Mouse (Mus musculus): ENCODE measurements around the gene Krt80. TPM values are rescaled to one million over a fixed set of nuclear protein-coding genes. Genes with fewer than 3 reads are reported as not detected.
A peak's percentile ranks its signal among the peaks of the same experiment; 100 is the strongest.
"Not testable (repeated sequence)": the region's sequence is repeated elsewhere in the genome, so short reads cannot be mapped to it uniquely, and the experiment has no call there.

The Krt80 gene
- total RNA-seq, 2 experiments from 2014 or later: 0.12 to 0.18 TPM

DNA sequence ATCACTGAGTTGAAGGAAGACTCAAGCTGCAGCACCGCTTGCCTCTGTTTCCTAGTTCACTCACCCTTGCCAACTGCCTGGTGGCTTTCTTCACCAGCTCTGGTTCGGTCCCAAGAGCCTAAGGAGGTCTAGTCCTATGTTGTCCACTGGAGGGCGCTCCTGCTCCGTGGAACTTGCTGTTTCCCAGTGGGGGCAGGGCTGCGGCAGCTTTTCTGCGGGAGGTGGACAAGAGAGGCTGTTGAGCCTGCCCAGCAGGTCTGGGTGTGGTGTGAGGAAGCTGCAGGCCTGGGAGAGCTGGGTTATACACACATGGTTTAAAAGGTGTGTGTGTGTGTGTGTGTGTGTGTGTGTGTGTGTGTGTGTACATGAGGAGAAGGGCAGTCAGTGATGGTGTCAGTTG is 42.7 kb downstream of the Krt80 start:
- H3K4me3 ChIP-seq: no peak overlapping the region
- DNase-seq (ENCODE audit: low spot score in 2 of 2): peak; percentile 83 to 91
- no peak overlapping the region for H3K27ac ChIP-seq
- TF ChIP-seq CTCF (conservative IDR thresholded peaks at IDR 0.05): peak; percentile 89

DNA sequence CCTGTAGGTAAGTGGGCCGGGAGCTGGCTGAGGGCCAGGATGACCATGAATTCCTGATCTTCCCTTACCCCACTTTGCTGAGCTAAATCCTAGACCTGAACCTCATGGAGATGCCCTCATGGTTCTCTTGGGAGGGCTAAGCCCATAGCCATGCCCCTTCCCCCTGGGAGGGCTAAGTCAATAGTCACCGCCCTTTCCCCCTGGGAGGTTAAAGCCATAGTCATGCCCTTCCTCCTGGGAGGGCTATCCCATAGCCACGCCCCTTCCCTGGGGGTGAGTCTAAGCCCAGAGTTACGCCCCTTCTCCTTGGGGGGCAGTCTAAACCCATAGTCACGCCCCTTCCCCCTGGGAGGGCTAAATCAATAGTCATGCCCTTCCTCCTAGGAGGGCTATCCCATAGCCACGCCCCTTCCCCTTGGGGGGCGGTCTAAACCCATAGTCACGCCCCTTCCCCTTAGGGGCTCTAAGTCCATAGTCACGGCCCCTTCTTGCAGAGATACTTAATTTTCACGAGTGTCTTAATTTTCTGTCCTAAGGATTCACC is 43.9 kb downstream of the Krt80 start:
- H3K4me3 ChIP-seq: no peak overlapping the region
- TF ChIP-seq CTCF (conservative IDR thresholded peaks at IDR 0.05): no peak

GRCm38 (mm10) chr15:101324409-101324808 is 45.6 kb downstream of the Krt80 start:
- H3K27ac ChIP-seq; DNase-seq (ENCODE audit: low spot score in 2 of 2); H3K4me3 ChIP-seq: not testable (repeated sequence)

More for the DNA sequence above, 43.9 kb downstream of the Krt80 start:
- DNase-seq (ENCODE audit: low spot score in 2 of 2): no peak
- no peak overlapping the region for H3K27ac ChIP-seq

DNA sequence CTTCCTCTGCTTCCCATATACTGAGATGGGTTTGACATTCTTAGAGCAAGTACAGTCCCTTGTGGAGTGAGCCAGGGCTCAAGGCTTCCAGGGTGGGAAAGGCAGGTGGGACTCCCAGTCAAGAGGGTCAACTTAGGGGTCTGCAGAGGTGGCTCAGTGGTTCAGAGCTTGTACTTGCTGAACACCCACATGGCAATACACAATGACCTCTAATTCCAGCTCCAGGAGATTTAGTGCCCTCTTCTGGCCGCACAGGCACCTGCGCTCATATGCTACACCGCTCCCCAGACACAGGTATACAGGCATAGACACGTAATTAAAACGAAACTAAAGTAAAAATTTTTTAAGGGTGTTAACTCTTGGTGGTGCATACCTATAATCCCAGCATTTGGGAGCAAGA is 46.5 kb downstream of the Krt80 start:
- no peak overlapping the region for H3K4me3 ChIP-seq
- peak; percentile 36 for TF ChIP-seq CTCF (conservative IDR thresholded peaks at IDR 0.05)
- H3K27ac ChIP-seq: no peak overlapping the region
- no peak for DNase-seq (ENCODE audit: low spot score in 2 of 2)

DNA sequence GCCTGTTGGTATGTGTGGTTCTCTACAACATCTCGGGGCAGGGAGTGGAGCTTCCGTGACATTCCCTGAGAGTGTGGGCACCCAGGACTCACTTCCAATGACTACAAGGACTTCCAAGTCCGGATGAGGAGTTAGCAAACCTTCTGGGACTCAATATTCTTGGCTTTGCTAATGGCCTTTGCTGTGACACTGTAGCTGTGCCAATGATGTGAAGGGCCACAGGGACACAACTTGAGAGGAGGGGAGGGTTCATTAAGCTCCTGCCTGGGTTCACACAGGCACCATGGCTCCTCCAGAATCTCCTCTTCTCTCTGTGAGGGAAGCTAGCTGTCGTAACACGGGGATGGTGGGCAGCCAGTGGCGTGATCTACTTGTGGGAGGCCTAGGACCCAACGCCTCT is 47.3 kb downstream of the Krt80 start:
- Histone ChIP-seq H3K27ac (no peak overlapping the region), H3K4me3 (no peak overlapping the region)
- no peak for DNase-seq (ENCODE audit: low spot score in 2 of 2)
- TF ChIP-seq CTCF (conservative IDR thresholded peaks at IDR 0.05): no peak

GRCm38 (mm10) chr15:101322106-101322505 is 47.9 kb downstream of the Krt80 start:
- DNase-seq (ENCODE audit: low spot score in 2 of 2): no peak
- no peak for TF ChIP-seq CTCF (conservative IDR thresholded peaks at IDR 0.05)
- H3K27ac ChIP-seq: no peak overlapping the region
- H3K4me3 ChIP-seq: no peak overlapping the region

- Histone ChIP-seq H3K4me3 (no peak overlapping the region), H3K27ac (peak overlapping the region; percentile 28; the same call in 1 of the 2 replicates)
- TF ChIP-seq CTCF (conservative IDR thresholded peaks at IDR 0.05): no peak
- DNase-seq (ENCODE audit: low spot score in 2 of 2): no peak
Observed at GRCm38 (mm10) chr15:101321126-101321525, 48.8 kb downstream of the Krt80 start.

DNA sequence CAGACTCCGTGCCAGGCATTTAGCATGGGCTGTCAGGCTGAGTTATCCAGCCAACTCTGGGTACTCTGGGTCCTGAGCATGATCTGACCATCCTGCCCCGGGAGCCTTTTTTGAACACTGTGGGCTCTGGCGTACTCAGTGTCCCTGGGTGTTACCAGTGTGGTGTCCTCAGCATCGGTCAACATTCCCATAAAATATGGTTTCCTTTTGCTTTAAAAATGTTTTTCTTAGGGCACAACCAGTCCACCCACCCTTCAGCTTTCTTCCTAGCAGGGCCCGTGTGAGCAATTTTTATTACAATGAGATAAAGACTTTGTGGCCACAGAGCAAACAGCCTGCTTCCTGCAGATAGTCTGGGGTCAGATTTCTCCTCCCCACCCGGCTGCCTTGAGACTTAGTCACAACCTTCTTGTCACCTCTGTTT is 49.3 kb downstream of the Krt80 start:
- Histone ChIP-seq H3K4me3 (no peak overlapping the region), H3K27ac (peak overlapping the region; percentile 46; the same call in 1 of the 2 replicates)
- no peak for DNase-seq (ENCODE audit: low spot score in 2 of 2)
- TF ChIP-seq CTCF (conservative IDR thresholded peaks at IDR 0.05): no peak

DNA sequence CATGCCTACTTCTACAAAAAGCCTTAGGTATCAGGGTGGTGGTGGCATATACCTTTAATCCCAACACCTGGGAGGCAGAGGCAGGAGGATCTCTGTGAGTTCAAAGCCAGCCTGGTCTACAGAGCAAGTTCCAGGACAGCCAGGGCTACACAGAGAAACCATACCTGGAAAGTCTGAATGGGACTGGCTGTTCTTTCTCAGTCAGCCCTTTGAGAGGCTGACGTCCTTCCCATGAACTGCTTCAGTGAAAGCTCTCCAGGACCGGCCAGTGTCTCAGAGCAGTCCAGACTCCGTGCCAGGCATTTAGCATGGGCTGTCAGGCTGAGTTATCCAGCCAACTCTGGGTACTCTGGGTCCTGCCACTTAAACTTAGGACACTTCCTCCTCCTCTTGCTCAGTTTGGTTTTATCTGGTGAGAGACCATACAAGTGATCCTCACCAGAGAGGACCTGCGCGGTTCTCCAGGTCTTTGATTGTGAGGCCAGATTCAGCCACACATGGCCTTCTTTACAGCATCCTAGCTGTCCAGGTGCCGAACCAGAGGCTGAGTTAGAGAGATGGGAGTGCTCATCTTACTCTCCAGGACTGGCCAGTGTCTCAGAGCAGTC is 49.8 kb downstream of the Krt80 start:
- no peak for TF ChIP-seq CTCF (conservative IDR thresholded peaks at IDR 0.05)
- Histone ChIP-seq H3K4me3 (no peak overlapping the region), H3K27ac (peak overlapping the region; percentile 46; the same call in 1 of the 2 replicates)
- no peak for DNase-seq (ENCODE audit: low spot score in 2 of 2)

DNA sequence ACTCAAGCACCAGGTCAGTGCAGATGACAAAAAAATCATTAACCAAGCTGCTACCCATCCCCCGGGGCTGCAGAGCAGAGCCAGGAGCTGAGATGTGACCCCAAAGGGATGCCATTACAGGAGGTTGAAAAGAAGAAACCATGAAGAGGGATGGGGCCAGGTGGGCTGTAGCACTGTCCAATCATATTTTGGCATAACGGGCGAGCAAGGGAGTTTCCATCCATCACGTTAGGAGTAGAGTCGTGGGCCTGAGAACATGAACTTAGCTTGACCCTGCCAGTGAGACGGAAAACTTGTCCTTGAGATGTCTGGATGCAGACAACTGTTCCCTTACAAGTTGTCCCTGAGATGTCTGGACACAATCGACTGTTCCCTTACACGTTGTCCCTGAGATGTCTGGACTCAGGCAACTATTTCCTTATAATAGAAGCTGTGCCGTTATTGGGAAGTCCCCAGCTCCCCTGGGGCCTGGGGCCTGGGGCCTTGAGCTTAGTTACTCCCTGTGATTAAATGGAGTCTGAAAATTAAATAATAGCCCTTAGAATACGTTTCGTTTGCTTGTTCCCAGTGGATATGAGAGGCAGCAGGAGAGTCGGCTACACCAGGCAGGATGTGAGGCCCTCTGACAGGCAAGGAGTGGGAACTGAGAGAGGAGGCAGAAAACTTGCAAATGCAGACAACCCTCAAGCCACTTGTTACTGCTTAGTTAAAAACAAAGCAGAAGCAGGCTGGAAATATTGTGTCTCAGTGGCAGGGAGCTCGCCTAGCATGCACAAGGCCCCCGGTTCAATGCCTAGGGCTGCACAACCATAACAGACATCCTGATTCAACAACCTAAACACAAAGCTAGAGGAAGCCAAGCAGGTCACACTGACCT is 50.8 kb downstream of the Krt80 start:
- no peak for DNase-seq (ENCODE audit: low spot score in 2 of 2)
- no peak for TF ChIP-seq CTCF (conservative IDR thresholded peaks at IDR 0.05)
- no peak overlapping the region for H3K4me3 ChIP-seq
- H3K27ac ChIP-seq: peak overlapping the region; percentile 48; the same call in 1 of the 2 replicates

DNA sequence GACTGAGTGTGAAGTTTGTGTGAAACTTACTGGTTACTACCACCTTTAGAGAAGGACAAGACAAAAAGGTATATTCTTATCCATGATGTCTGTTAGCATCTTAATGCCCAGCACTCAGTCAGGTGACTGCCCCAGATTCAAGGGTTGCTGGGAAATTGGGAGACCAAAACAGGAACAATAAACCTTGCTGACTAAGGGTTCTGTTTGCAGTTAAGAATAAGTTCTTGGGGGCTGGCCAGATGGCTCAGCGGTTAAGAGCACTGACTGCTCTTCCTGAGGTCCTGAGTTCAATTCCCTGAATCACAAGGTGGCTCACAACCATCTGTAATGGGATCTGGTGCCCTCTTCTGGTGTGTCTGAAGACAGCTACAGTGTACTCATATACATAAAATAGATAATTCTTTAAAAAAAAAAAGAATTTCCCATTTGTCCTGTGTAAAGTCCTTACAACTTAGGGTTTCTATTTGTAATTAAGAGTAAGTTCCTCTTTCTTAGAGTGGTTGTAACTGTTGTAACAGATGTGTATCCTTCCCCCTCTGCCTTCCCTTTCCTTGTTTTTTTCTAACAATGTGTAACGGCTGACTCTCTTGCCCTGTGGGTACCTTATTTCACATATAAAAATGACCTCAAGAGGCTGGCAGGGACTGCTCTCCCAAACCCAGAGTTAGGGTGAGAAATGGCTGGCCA is 52.0 kb downstream of the Krt80 start:
- TF ChIP-seq CTCF (conservative IDR thresholded peaks at IDR 0.05): peak; percentile 62
- no peak for DNase-seq (ENCODE audit: low spot score in 2 of 2)
- no peak overlapping the region; the same call in 1 of the 2 replicates for H3K27ac ChIP-seq
- no peak overlapping the region for H3K4me3 ChIP-seq

GRCm38 (mm10) chr15:101316913-101317813 is 52.8 kb downstream of the Krt80 start:
- peak overlapping the region; percentile 68; the same call in 1 of the 2 replicates for H3K27ac ChIP-seq
- no peak overlapping the region; the same call in 1 of the 2 replicates for H3K4me3 ChIP-seq
- DNase-seq (ENCODE audit: low spot score in 2 of 2): no peak
- TF ChIP-seq CTCF (conservative IDR thresholded peaks at IDR 0.05): no peak

Measured in layer of hippocampus, adult 2 months (tissue).